In genomic region chr2:153943537-153943936, GRCm38 (mm10) we compare ENCODE assay signal across 11 mouse cellular contexts. TPM values are rescaled to one million over a fixed set of nuclear protein-coding genes. Genes with fewer than 3 reads are reported as not detected.
DNase-seq lines count a peak whose midpoint lies in the region; ATAC-seq lines count a peak whose summit lies in the region.
"Had no signal": no experiment of that assay in that cellular context is flagged by ENCODE, and none has a peak within 500 bp of the region (broad histone marks: within the 10 kb centered on the region; RNA-seq: fewer than 3 reads in every experiment).

No protein-coding gene starts in this region.

- H3K36me3 ChIP-seq in intestine, embryonic 14.5 days (ENCODE audit: control insufficient read depth, insufficient read depth, low read length) = no peaks in the 10 kb centered on the region
- no peaks in the 10 kb centered on the region for H3K36me3 ChIP-seq in intestine, embryonic 15.5 days
- no peaks in the 10 kb centered on the region for H3K36me3 ChIP-seq in limb, embryonic 10.5 days

- 32% methylated on average over 3 of the region's 3 CpGs for WGBS in intestine, embryonic 14.5 days
- WGBS in intestine, embryonic 15.5 days = 36% methylated on average over 3 of the region's 3 CpGs
- WGBS in limb, embryonic 10.5 days = 49% methylated on average over 3 of the region's 3 CpGs

- no peak overlapping the region for H3K9ac ChIP-seq in intestine, embryonic 14.5 days (ENCODE audit: low read length)
- H3K9ac ChIP-seq in intestine, embryonic 15.5 days = no peak overlapping the region

- no peak for ATAC-seq in intestine, embryonic 14.5 days (replicated peaks; ENCODE audit: low FRiP score, low TSS enrichment, low read depth)
- ATAC-seq in intestine, embryonic 15.5 days = no peak
- ATAC-seq in erythroid progenitor cell, adult 5-6 weeks (replicated peaks; ENCODE audit: low FRiP score, poor library complexity, severe bottlenecking) = no peak

- H3K9me3 ChIP-seq in intestine, embryonic 14.5 days (ENCODE audit: control insufficient read depth, low read length) = no peaks in the 10 kb centered on the region
- H3K9me3 ChIP-seq in intestine, embryonic 15.5 days = no peaks in the 10 kb centered on the region
- no peaks in the 10 kb centered on the region for H3K9me3 ChIP-seq in limb, embryonic 10.5 days (replicated peaks)

- H3K27me3 ChIP-seq in intestine, embryonic 14.5 days (replicated peaks; ENCODE audit: control insufficient read depth, insufficient read depth, low read length) = no peaks in the 10 kb centered on the region
- no peaks in the 10 kb centered on the region for H3K27me3 ChIP-seq in intestine, embryonic 15.5 days (replicated peaks)
- no peaks in the 10 kb centered on the region for H3K27me3 ChIP-seq in limb, embryonic 10.5 days (ENCODE audit: low read depth, poor library complexity, severe bottlenecking)

- H3K4me2 ChIP-seq in intestine, embryonic 14.5 days (ENCODE audit: low read length) = no peak overlapping the region
- no peak overlapping the region for H3K4me2 ChIP-seq in intestine, embryonic 15.5 days (replicated peaks)

- H3K27ac ChIP-seq in intestine, embryonic 14.5 days (ENCODE audit: low read depth) = no peak overlapping the region
- H3K27ac ChIP-seq in intestine, embryonic 15.5 days = no peak overlapping the region
- H3K27ac ChIP-seq in limb, embryonic 10.5 days = no peak overlapping the region

- H3K4me1 ChIP-seq in intestine, embryonic 14.5 days (replicated peaks; ENCODE audit: control insufficient read depth, insufficient read depth, low read length) = no peaks in the 10 kb centered on the region
- H3K4me1 ChIP-seq in intestine, embryonic 15.5 days (replicated peaks) = no peaks in the 10 kb centered on the region
- no peaks in the 10 kb centered on the region for H3K4me1 ChIP-seq in limb, embryonic 10.5 days

- DNase-seq in intestine, embryonic 14.5 days (ENCODE audit: low spot score) = peak; percentile 81
- peak; percentile 43 for DNase-seq in Muller cell, postnatal 12 days (ENCODE audit: inconsistent ontology term)
- DNase-seq in cerebellum, adult 11 months = peak; percentile 64
- peak; percentile 61 to 65 for DNase-seq in frontal cortex, postnatal 36 days (ENCODE audit: low spot score in 2 of 2)
- DNase-seq in limb, embryonic 10.5 days (ENCODE audit: low spot score) = peak; percentile 70
- peak; percentile 72 for DNase-seq in ovary, postnatal 36 days (ENCODE audit: low spot score)

- H3K4me3 ChIP-seq in intestine, embryonic 14.5 days (ENCODE audit: low read depth, low read length) = no peak overlapping the region
- H3K4me3 ChIP-seq in intestine, embryonic 15.5 days (replicated peaks) = no peak overlapping the region
- H3K4me3 ChIP-seq in limb, embryonic 10.5 days = no peak overlapping the region
- H3K4me3 ChIP-seq: erythroblast, embryonic 14.5 days had no signal

RNA-seq across cellular contexts. Expression of gene Bpifb4, which starts 5.5 kb away (rescaled TPM):
- polyA plus RNA-seq in intestine, embryonic 14.5 days (2014; fragmentation: Nextera tagmentation; extraction: Ambion mirVana) = not detected in 2 replicates
- polyA plus RNA-seq in intestine, embryonic 15.5 days (2015; fragmentation: Nextera tagmentation; extraction: Ambion mirVana) = not detected in 2 replicates
- not detected in 2 replicates for polyA plus RNA-seq in limb, embryonic 10.5 days (2016; fragmentation: Nextera tagmentation; extraction: Ambion mirVana)
- total RNA-seq in erythroid progenitor cell, adult 5-6 weeks (2015; ENCODE audit: low replicate concordance) = not detected in 2 replicates
- not detected in 2 replicates for total RNA-seq in erythroid progenitor cell, adult 5-6 weeks (2017; ENCODE audit: low replicate concordance)
- polyA plus RNA-seq: erythroblast, embryonic 14.5 days; liver, embryonic 16.5 days; stomach, embryonic 16.5 days had no signal

RNA-seq across cellular contexts. Expression of gene Bpifb3, which starts 25.5 kb away (rescaled TPM):
- not detected in 2 replicates for polyA plus RNA-seq in intestine, embryonic 14.5 days (2014; fragmentation: Nextera tagmentation; extraction: Ambion mirVana)
- polyA plus RNA-seq in intestine, embryonic 15.5 days (2015; fragmentation: Nextera tagmentation; extraction: Ambion mirVana) = not detected in 2 replicates
- polyA plus RNA-seq in limb, embryonic 10.5 days (2016; fragmentation: Nextera tagmentation; extraction: Ambion mirVana) = not detected in 2 replicates
- total RNA-seq in erythroid progenitor cell, adult 5-6 weeks (2015; ENCODE audit: low replicate concordance) = not detected in 2 replicates
- not detected in 2 replicates for total RNA-seq in erythroid progenitor cell, adult 5-6 weeks (2017; ENCODE audit: low replicate concordance)
- polyA plus RNA-seq: erythroblast, embryonic 14.5 days; liver, embryonic 16.5 days; stomach, embryonic 16.5 days had no signal

RNA-seq across cellular contexts. Expression of gene Bpifa6, which starts 31.2 kb away (rescaled TPM):
- not detected in 2 replicates for polyA plus RNA-seq in intestine, embryonic 14.5 days (2014; fragmentation: Nextera tagmentation; extraction: Ambion mirVana)
- not detected in 2 replicates for polyA plus RNA-seq in intestine, embryonic 15.5 days (2015; fragmentation: Nextera tagmentation; extraction: Ambion mirVana)
- polyA plus RNA-seq in limb, embryonic 10.5 days (2016; fragmentation: Nextera tagmentation; extraction: Ambion mirVana) = not detected in 2 replicates
- not detected in 2 replicates for total RNA-seq in erythroid progenitor cell, adult 5-6 weeks (2015; ENCODE audit: low replicate concordance)
- not detected in 2 replicates for total RNA-seq in erythroid progenitor cell, adult 5-6 weeks (2017; ENCODE audit: low replicate concordance)
- polyA plus RNA-seq: erythroblast, embryonic 14.5 days; liver, embryonic 16.5 days; stomach, embryonic 16.5 days had no signal

RNA-seq across cellular contexts. Expression of gene Bpifb6, which starts 43.3 kb away (rescaled TPM):
- not detected in 2 replicates for polyA plus RNA-seq in intestine, embryonic 14.5 days (2014; fragmentation: Nextera tagmentation; extraction: Ambion mirVana)
- not detected in 2 replicates for polyA plus RNA-seq in intestine, embryonic 15.5 days (2015; fragmentation: Nextera tagmentation; extraction: Ambion mirVana)
- polyA plus RNA-seq in limb, embryonic 10.5 days (2016; fragmentation: Nextera tagmentation; extraction: Ambion mirVana) = not detected in 2 replicates
- not detected in 2 replicates for total RNA-seq in erythroid progenitor cell, adult 5-6 weeks (2015; ENCODE audit: low replicate concordance)
- not detected in 2 replicates for total RNA-seq in erythroid progenitor cell, adult 5-6 weeks (2017; ENCODE audit: low replicate concordance)
- polyA plus RNA-seq: erythroblast, embryonic 14.5 days; liver, embryonic 16.5 days; stomach, embryonic 16.5 days had no signal
